Mouse (Mus musculus) erythroblast, embryonic 14.5 days (primary cell): ENCODE data around the gene Htr7. TPM values are rescaled to one million over a fixed set of nuclear protein-coding genes. Genes with fewer than 3 reads are reported as not detected.

ENCODE experiments used
- H3K27me3 ChIP-seq: 2 replicates; pipeline ENCODE4 v1.6.1; 2012; ENCODE audit warnings: inconsistent platforms; ENCODE audit not compliant: control insufficient read depth
- H3K36me3 ChIP-seq: 2 replicates; pipeline ENCODE4 v1.6.1; 2012; ENCODE audit warnings: mild to moderate bottlenecking, inconsistent platforms; ENCODE audit not compliant: control insufficient read depth
- H3K4me1 ChIP-seq: 2 replicates; pipeline ENCODE4 v1.6.1; 2012; ENCODE audit warnings: inconsistent platforms; ENCODE audit not compliant: control insufficient read depth
- H3K4me3 ChIP-seq: replicated peaks from 2 replicates; pipeline ENCODE3; 2012; ENCODE audit warnings: moderate library complexity, mild to moderate bottlenecking, inconsistent platforms
- H3K9me3 ChIP-seq: 2 replicates; pipeline ENCODE4 v1.6.1; 2012; ENCODE audit warnings: low read length, inconsistent platforms, mixed read lengths; ENCODE audit not compliant: control insufficient read depth
- GATA1 ChIP-seq: IDR thresholded peaks from 2 replicates; pipeline ENCODE4 v1.6.1; 2012; ENCODE audit warnings: low read length, inconsistent platforms, mixed read lengths
- TAL1 ChIP-seq: IDR thresholded peaks from 3 replicates; pipeline ENCODE4 v1.6.1; 2012; ENCODE audit warnings: low read length, inconsistent platforms, mixed read lengths
- polyA plus RNA-seq: library from polyadenylated mRNA; stranded (reverse); fragments of >175 nt; gene quantifications from 2 replicates; pipeline ENCODE4 v1.2.3, GENCODE M21; 2012

Gene Htr7
- polyA plus RNA-seq, 1 experiment: not detected

GRCm38 (mm10) chr19:36056502-36057221, 645 bp downstream of the Htr7 start:
- H3K36me3 ChIP-seq: no peaks in the 10 kb centered on the region
- no peak for TF ChIP-seq TAL1
- TF ChIP-seq GATA1: no peak
- H3K4me1 ChIP-seq: no peaks in the 10 kb centered on the region
- H3K9me3 ChIP-seq: peaks cover 3% of the 10 kb centered on the region; the same call in 1 of the 2 replicates
- no peak overlapping the region for H3K4me3 ChIP-seq
- H3K27me3 ChIP-seq: peaks cover 46% of the 10 kb centered on the region

- H3K4me1 ChIP-seq: no peaks in the 10 kb centered on the region
- no peaks in the 10 kb centered on the region for H3K9me3 ChIP-seq
- no peak overlapping the region for H3K4me3 ChIP-seq
- H3K27me3 ChIP-seq: no peaks in the 10 kb centered on the region
- TF ChIP-seq TAL1 (no peak), GATA1 (no peak)
- H3K36me3 ChIP-seq: no peaks in the 10 kb centered on the region
Measured at GRCm38 (mm10) chr19:36046046-36046445, 11.3 kb downstream of the Htr7 start.

- no peak for TF ChIP-seq TAL1
- TF ChIP-seq GATA1: no peak
- H3K27me3 ChIP-seq: no peaks in the 10 kb centered on the region
Measured at GRCm38 (mm10) chr19:36014836-36015235, 42.5 kb downstream of the Htr7 start.

GRCm38 (mm10) chr19:36006277-36006676, 51.0 kb downstream of the Htr7 start:
- Histone ChIP-seq H3K4me1 (no peaks in the 10 kb centered on the region), H3K4me3 (no peak overlapping the region), H3K9me3 (no peaks in the 10 kb centered on the region), H3K27me3 (no peaks in the 10 kb centered on the region), H3K36me3 (no peaks in the 10 kb centered on the region)
- TF ChIP-seq GATA1: no peak
- TF ChIP-seq TAL1: no peak

More at GRCm38 (mm10) chr19:36014836-36015235, 42.5 kb downstream of the Htr7 start:
- no peaks in the 10 kb centered on the region for H3K4me1 ChIP-seq
- no peak overlapping the region for H3K4me3 ChIP-seq
- H3K36me3 ChIP-seq: no peaks in the 10 kb centered on the region
- no peaks in the 10 kb centered on the region for H3K9me3 ChIP-seq

- no peak for TF ChIP-seq GATA1
- TF ChIP-seq TAL1: no peak
- Histone ChIP-seq H3K4me1 (no peaks in the 10 kb centered on the region), H3K36me3 (no peaks in the 10 kb centered on the region)
Measured at GRCm38 (mm10) chr19:36004961-36005360, 52.3 kb downstream of the Htr7 start.

GRCm38 (mm10) chr19:36002476-36003445, 54.5 kb downstream of the Htr7 start:
- Histone ChIP-seq H3K4me1 (no peaks in the 10 kb centered on the region), H3K9me3 (0 out of 2 replicates have a peak, but pooled peaks cover 2% of the 10 kb centered on the region), H3K4me3 (no peak overlapping the region), H3K36me3 (no peaks in the 10 kb centered on the region), H3K27me3 (no peaks in the 10 kb centered on the region)
- TF ChIP-seq TAL1 (no peak), GATA1 (no peak)

More at GRCm38 (mm10) chr19:36004961-36005360, 52.3 kb downstream of the Htr7 start:
- H3K27me3 ChIP-seq: no peaks in the 10 kb centered on the region
- H3K4me3 ChIP-seq: no peak overlapping the region
- H3K9me3 ChIP-seq: no peaks in the 10 kb centered on the region

GRCm38 (mm10) chr19:36001512-36001911, 55.8 kb downstream of the Htr7 start:
- no peaks in the 10 kb centered on the region for H3K4me1 ChIP-seq
- no peaks in the 10 kb centered on the region for H3K27me3 ChIP-seq
- H3K4me3 ChIP-seq: no peak overlapping the region
- 0 out of 2 replicates have a peak, but pooled peaks cover 2% of the 10 kb centered on the region for H3K9me3 ChIP-seq
- no peak for TF ChIP-seq GATA1
- no peak for TF ChIP-seq TAL1
- no peaks in the 10 kb centered on the region for H3K36me3 ChIP-seq

GRCm38 (mm10) chr19:36000955-36001354, 56.4 kb downstream of the Htr7 start:
- TF ChIP-seq TAL1: no peak
- no peak for TF ChIP-seq GATA1
- Histone ChIP-seq H3K4me3 (no peak overlapping the region), H3K27me3 (no peaks in the 10 kb centered on the region), H3K9me3 (0 out of 2 replicates have a peak, but pooled peaks cover 2% of the 10 kb centered on the region), H3K36me3 (no peaks in the 10 kb centered on the region), H3K4me1 (no peaks in the 10 kb centered on the region)

GRCm38 (mm10) chr19:35997384-35997783, 59.9 kb downstream of the Htr7 start:
- no peak overlapping the region for H3K4me3 ChIP-seq
- H3K4me1 ChIP-seq: no peaks in the 10 kb centered on the region
- TF ChIP-seq TAL1 (no peak), GATA1 (no peak)
- 0 out of 2 replicates have a peak, but pooled peaks cover 2% of the 10 kb centered on the region for H3K9me3 ChIP-seq
- no peaks in the 10 kb centered on the region for H3K27me3 ChIP-seq
- no peaks in the 10 kb centered on the region for H3K36me3 ChIP-seq
